Mouse (Mus musculus) R1 (cell line): Measurements from ENCODE around the gene Atp5d.

Experiments used
- DNase-seq: peaks from one replicate; pipeline ENCODE4 v3.0.0-alpha.2; 2018; ENCODE audit warnings: low read depth, low spot score

Gene Atp5d

GRCm38 (mm10) chr10:80138553-80139438, at the start of gene Atp5d:
Atp5d (plus strand) TSS chr10:80138632.
- DNase-seq = peak; percentile 85

GRCm38 (mm10) chr10:80089146-80089545, 49.3 kb upstream of the Atp5d start:
- DNase-seq = no peak

GRCm38 (mm10) chr10:80091527-80091926, 46.9 kb upstream of the Atp5d start:
- no peak for DNase-seq

- no peak for DNase-seq
These were observed 45.7 kb upstream of the Atp5d start for GRCm38 (mm10) chr10:80092690-80093089.

- no peak for DNase-seq
These were observed 44.3 kb upstream of the Atp5d start for GRCm38 (mm10) chr10:80094085-80094484.

- no peak for DNase-seq
These were observed 43.7 kb upstream of the Atp5d start for GRCm38 (mm10) chr10:80094684-80095083.

GRCm38 (mm10) chr10:80095547-80095946, 42.9 kb upstream of the Atp5d start:
- no peak for DNase-seq

- DNase-seq = peak; percentile 50
These were observed 41.2 kb upstream of the Atp5d start for GRCm38 (mm10) chr10:80097275-80097674.

GRCm38 (mm10) chr10:80098630-80099029, 39.8 kb upstream of the Atp5d start:
- DNase-seq = no peak

- DNase-seq = no peak
These were observed 37.5 kb upstream of the Atp5d start for GRCm38 (mm10) chr10:80100982-80101381.

GRCm38 (mm10) chr10:80102216-80102915, 36.1 kb upstream of the Atp5d start:
- DNase-seq = peak; percentile 81

- no peak for DNase-seq
These were observed 35.4 kb upstream of the Atp5d start for GRCm38 (mm10) chr10:80103032-80103431.

- DNase-seq = no peak
These were observed 34.3 kb upstream of the Atp5d start for GRCm38 (mm10) chr10:80104181-80104580.

GRCm38 (mm10) chr10:80105460-80105859, 33.0 kb upstream of the Atp5d start, which contains the start of gene Sbno2:
Sbno2 (minus strand) TSS chr10:80105571.
- no peak for DNase-seq

GRCm38 (mm10) chr10:80105926-80106325, 32.5 kb upstream of the Atp5d start:
- DNase-seq = no peak

- no peak for DNase-seq
These were observed 30.8 kb upstream of the Atp5d start for GRCm38 (mm10) chr10:80107678-80108077.

- DNase-seq = peak; percentile 95
These were observed 23.8 kb upstream of the Atp5d start for GRCm38 (mm10) chr10:80114341-80115284.

- peak; percentile 100 for DNase-seq
These were observed 23.0 kb upstream of the Atp5d start, which contains the start of gene Stk11 for GRCm38 (mm10) chr10:80115290-80115943. Stk11 (plus strand) TSS chr10:80115803.

- DNase-seq = no peak
These were observed 22.5 kb upstream of the Atp5d start for GRCm38 (mm10) chr10:80115944-80116335.

- no peak for DNase-seq
These were observed 21.9 kb upstream of the Atp5d start for GRCm38 (mm10) chr10:80116563-80116926.
